Mouse (Mus musculus): ENCODE measurements at regions not wholly inside any gene's neighbourhood (a gene's known extent, or its start where the extent isn't known, plus 50 kb on each side); places are given as distances from the start of the nearest gene placed in this dataset.

DNA sequence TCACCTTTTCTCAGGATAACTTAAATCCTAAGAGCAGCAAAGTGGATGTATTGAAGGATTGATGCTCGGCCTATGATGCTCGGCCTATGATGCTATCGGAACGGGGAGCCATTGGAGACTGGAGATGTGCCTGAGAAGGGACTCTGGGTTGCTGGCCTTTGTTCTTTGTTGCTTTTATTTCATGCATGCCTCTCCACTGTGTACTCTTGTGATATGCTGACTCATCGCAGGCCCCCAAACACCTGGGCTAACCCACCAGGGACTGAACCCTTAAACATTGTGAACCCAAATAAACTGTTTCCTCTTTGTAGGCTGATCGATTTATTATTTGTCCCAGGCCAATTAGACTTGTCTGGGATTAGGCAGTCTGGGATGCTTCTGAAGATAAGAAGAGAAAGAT, 61.9 kb downstream of the Pdcl3 start:
- H3K27ac ChIP-seq, result no peak overlapping the region
- H3K36me3 ChIP-seq, result no peaks in the 10 kb centered on the region
- no peaks in the 10 kb centered on the region for H3K4me1 ChIP-seq (replicated peaks)
- 93% methylated on average over 6 of the region's 6 CpGs for WGBS
- H3K27me3 ChIP-seq, result no peaks in the 10 kb centered on the region
- ATAC-seq (replicated peaks; ENCODE audit: insufficient number of reproducible peaks, insufficient read depth, low FRiP score, low read depth), result no peak
- no peak overlapping the region for H3K4me3 ChIP-seq
- no peak overlapping the region for H3K9ac ChIP-seq
- H3K4me2 ChIP-seq, result no peak overlapping the region
- no peaks in the 10 kb centered on the region; the same call in 1 of the 2 replicates for H3K9me3 ChIP-seq (replicated peaks)

DNA sequence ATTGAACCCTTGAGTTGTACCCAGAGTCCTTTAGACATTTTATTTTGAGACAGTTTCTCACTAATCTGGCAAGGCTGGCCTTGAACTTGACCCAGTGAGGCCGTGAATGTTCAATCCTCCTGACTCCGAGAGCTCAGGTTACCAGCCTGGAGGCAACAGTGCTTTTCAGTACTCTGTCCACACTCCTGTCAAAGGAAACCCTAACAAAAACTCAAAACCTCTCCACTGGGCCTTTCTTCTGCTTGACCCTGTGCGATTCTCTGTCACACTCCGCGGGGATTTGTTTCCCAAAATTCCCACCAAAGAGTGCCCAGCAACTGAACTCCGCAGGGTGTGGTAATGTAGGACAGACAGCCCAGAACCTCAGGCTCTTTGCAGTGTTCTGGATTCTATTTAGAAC, 71.9 kb downstream of the Pdcl3 start:
- Histone ChIP-seq H3K4me2 (no peak overlapping the region), H3K36me3 (no peaks in the 10 kb centered on the region), H3K27me3 (no peaks in the 10 kb centered on the region), H3K27ac (no peak overlapping the region), H3K9me3 (replicated peaks) (no peaks in the 10 kb centered on the region), H3K4me3 (no peak overlapping the region), H3K4me1 (replicated peaks) (no peaks in the 10 kb centered on the region), H3K9ac (no peak overlapping the region)
- 78% methylated on average over 6 of the region's 6 CpGs for WGBS
- ATAC-seq (replicated peaks; ENCODE audit: insufficient number of reproducible peaks, insufficient read depth, low FRiP score, low read depth), result no peak

DNA sequence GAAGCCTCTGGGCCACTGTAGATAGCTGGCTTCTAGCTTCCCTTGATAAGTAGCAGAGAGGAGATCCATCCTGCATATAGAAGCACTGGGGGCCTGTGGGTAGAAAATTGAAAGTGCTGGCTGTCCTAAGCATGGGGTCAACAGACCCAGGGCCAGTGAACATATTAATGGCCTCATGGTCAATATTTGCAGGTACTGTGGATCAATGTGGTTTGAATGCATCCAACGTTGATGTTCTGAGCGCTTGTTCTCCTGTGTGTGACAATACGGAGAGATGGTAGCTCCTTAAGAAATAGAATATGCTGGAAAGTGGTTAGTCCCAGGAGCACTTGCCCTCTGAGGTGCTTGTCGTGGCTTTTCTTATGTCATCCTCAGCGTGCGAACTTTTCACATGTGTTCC, 77.1 kb downstream of the Pdcl3 start:
- no peak overlapping the region for H3K27ac ChIP-seq
- ATAC-seq (replicated peaks; ENCODE audit: insufficient number of reproducible peaks, insufficient read depth, low FRiP score, low read depth), result no peak
- WGBS, result 85% methylated on average over 6 of the region's 6 CpGs
- no peak overlapping the region for H3K4me2 ChIP-seq
- H3K4me3 ChIP-seq, result no peak overlapping the region
- H3K36me3 ChIP-seq, result no peaks in the 10 kb centered on the region
- no peaks in the 10 kb centered on the region for H3K27me3 ChIP-seq
- no peak overlapping the region for H3K9ac ChIP-seq
- no peaks in the 10 kb centered on the region for H3K4me1 ChIP-seq (replicated peaks)
- no peaks in the 10 kb centered on the region for H3K9me3 ChIP-seq (replicated peaks)

DNA sequence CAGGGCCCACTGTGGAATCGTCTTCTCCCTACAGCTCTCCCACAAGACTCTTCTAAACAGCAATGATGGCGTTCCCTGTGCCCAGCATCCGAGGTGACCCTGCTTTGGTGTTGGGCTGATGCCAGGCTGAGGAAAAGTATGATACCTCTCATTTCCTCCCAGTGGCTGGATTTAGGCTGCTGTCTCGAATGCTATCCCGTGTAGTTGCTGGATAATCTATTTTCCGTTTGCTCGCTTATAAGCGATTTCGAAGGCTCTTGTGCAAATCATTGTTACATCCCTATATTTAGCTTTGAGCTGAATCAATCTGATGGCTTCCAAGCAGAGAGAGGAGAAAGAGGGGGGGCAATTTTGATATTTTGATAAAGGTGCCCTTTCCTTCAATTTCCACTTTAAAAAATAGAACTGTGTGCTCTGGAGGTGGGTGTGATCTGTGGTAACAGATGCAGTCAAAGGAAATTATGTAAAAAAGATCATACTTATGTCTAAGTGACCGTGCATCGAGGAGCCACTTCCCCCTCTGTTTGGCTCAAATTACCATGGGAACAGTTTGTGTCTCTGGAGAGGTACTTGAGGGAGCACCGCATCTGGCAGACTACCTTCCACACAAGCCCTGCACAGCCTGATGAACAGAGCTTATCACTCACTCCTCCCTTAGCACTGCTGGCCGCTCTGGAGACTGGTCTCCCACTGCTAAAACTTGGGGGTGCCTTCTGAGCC, 78.4 kb downstream of the Pdcl3 start:
- ATAC-seq (replicated peaks; ENCODE audit: insufficient number of reproducible peaks, insufficient read depth, low FRiP score, low read depth), result no peak
- Histone ChIP-seq H3K27me3 (no peaks in the 10 kb centered on the region), H3K27ac (no peak overlapping the region), H3K4me1 (replicated peaks) (no peaks in the 10 kb centered on the region), H3K36me3 (no peaks in the 10 kb centered on the region), H3K9ac (no peak overlapping the region), H3K4me2 (no peak overlapping the region), H3K9me3 (replicated peaks) (no peaks in the 10 kb centered on the region), H3K4me3 (no peak overlapping the region)
- WGBS, result 42% methylated on average over 13 of the region's 13 CpGs

DNA sequence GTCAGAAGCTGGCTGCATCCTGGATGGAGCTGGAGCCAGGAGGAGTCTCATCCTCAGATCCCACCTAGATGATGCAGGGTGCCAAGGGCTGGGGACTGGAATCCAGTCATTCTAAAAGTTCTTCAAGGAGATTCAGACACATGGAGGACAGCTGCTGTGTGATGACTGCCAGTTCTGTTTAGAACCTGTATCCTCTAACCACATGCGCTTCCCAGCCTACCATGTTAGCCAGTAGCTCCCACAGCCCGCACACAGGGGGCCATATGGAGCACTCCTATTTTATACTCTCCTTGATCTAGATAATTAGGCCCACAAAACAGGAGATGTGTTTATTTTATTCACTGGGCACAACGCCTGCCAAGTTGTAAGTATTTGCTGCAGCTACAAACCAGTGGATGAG, 79.4 kb downstream of the Pdcl3 start:
- H3K9me3 ChIP-seq (replicated peaks), result no peaks in the 10 kb centered on the region
- H3K4me2 ChIP-seq, result no peak overlapping the region
- H3K36me3 ChIP-seq, result no peaks in the 10 kb centered on the region
- whole genome bisulfite sequencing, result 79% methylated on average over 3 of the region's 3 CpGs
- no peaks in the 10 kb centered on the region; the same call in 1 of the 2 replicates for H3K4me1 ChIP-seq (replicated peaks)
- no peak overlapping the region for H3K9ac ChIP-seq
- H3K27me3 ChIP-seq, result no peaks in the 10 kb centered on the region
- H3K27ac ChIP-seq, result no peak overlapping the region
- H3K4me3 ChIP-seq, result no peak overlapping the region
- ATAC-seq (replicated peaks; ENCODE audit: insufficient number of reproducible peaks, insufficient read depth, low FRiP score, low read depth), result no peak

DNA sequence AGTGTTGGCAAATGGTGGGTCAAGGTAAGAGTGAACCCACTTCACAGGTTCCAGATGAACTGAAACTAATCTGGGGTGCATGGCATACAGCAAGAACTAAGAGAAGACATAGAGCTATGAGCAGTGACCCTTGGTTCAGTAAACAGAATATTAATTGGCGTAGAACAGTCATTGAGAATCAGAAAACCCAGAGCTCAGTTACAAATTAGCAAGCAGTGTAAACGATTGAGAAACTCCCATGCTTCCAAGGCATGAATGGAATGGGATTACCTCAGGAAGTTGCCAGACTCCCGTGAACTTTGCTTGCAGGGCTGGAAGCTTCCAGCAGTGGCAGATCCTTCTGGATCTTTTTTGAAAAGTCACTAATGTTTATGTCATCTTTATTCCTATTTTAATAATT, 82.5 kb downstream of the Pdcl3 start:
- Histone ChIP-seq H3K4me3 (no peak overlapping the region), H3K4me1 (replicated peaks) (no peaks in the 10 kb centered on the region; the same call in 1 of the 2 replicates), H3K4me2 (no peak overlapping the region), H3K36me3 (no peaks in the 10 kb centered on the region), H3K9ac (no peak overlapping the region), H3K27me3 (no peaks in the 10 kb centered on the region), H3K9me3 (replicated peaks) (no peaks in the 10 kb centered on the region), H3K27ac (no peak overlapping the region)
- ATAC-seq (replicated peaks; ENCODE audit: insufficient number of reproducible peaks, insufficient read depth, low FRiP score, low read depth), result no peak
- WGBS, result 54% methylated on average over 3 of the region's 3 CpGs

DNA sequence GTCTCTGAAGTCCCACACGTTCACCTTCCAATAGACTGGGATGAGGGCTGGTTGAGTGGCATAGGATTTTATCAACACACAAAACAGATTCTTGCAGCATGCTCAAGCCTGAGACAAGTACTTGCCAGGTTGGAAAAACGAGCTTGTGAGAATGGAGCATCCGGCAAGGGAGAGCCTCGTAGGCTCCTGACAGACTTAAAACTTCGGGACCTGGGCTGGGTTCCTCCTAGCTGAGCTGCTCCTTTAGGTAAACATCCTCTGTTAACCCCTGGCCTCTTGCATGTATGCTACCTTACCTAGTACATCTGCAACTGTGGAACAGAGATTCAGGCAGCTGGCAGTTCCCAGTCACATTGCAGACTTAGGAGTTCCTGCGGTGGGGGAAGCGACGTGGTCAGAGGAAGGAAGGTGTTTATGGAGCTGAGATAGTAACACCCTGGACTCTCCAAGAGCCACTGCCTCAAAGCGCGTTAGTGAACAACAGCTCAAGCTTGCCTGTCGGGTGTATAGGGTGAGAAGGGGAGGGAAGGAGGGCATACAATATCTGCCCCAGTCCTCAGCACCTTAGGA, 83.8 kb downstream of the Pdcl3 start:
- no peaks in the 10 kb centered on the region for H3K27me3 ChIP-seq
- no peaks in the 10 kb centered on the region for H3K36me3 ChIP-seq
- H3K4me2 ChIP-seq, result no peak overlapping the region
- no peak overlapping the region for H3K4me3 ChIP-seq
- no peaks in the 10 kb centered on the region; the same call in 1 of the 2 replicates for H3K4me1 ChIP-seq (replicated peaks)
- H3K9me3 ChIP-seq (replicated peaks), result no peaks in the 10 kb centered on the region
- ATAC-seq (replicated peaks; ENCODE audit: insufficient number of reproducible peaks, insufficient read depth, low FRiP score, low read depth), result no peak
- no peak overlapping the region for H3K9ac ChIP-seq
- 52% methylated on average over 11 of the region's 11 CpGs for WGBS
- H3K27ac ChIP-seq, result no peak overlapping the region

DNA sequence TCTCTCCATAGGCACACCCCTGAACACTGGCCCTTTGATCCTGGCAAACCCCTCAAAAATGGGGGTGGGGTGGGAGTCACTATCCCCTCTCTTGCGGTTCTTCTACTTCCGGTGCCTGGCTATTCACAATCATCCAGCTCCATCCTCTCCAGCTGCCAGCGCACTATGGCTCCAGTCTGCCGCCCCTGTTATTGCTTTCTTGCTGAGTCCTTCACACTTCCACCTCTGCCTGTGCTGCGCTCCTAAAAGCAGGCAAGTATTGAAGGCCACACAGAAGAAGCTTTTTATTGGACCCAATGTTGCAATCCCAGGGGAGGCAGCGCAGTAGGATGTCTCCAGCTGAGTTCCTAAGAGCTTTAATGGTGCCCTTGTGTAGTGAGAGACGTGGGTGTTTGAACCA, 84.3 kb downstream of the Pdcl3 start:
- no peaks in the 10 kb centered on the region; the same call in 1 of the 2 replicates for H3K4me1 ChIP-seq (replicated peaks)
- H3K4me3 ChIP-seq, result no peak overlapping the region
- H3K9ac ChIP-seq, result no peak overlapping the region
- WGBS, result 74% methylated on average over 7 of the region's 7 CpGs
- ATAC-seq (replicated peaks; ENCODE audit: insufficient number of reproducible peaks, insufficient read depth, low FRiP score, low read depth), result no peak
- H3K9me3 ChIP-seq (replicated peaks), result no peaks in the 10 kb centered on the region
- no peak overlapping the region for H3K27ac ChIP-seq
- no peaks in the 10 kb centered on the region for H3K36me3 ChIP-seq
- no peaks in the 10 kb centered on the region for H3K27me3 ChIP-seq
- H3K4me2 ChIP-seq, result no peak overlapping the region

DNA sequence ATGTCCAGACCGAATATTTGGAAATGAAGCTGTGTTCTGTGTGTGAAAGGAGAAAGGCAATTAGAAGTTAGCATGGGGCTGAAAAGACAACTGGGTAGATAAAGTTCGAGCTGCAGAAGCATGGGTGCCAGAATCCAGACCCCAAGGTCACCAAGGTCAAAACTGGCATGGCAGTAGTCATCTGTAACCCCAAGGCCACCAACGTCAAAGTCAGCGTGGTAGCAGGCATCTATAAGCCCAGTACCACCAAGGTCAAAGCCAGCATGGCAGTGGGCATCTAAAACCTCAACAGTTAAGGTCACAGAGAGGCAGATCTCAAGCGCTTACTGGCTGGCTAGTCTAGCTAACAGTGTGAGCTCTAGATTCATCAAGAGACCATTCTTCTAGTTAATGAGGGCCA, 90.6 kb downstream of the Pdcl3 start:
- 75% methylated on average over 5 of the region's 5 CpGs for WGBS
- no peaks in the 10 kb centered on the region for H3K27me3 ChIP-seq
- ATAC-seq (replicated peaks; ENCODE audit: insufficient number of reproducible peaks, insufficient read depth, low FRiP score, low read depth), result no peak

DNA sequence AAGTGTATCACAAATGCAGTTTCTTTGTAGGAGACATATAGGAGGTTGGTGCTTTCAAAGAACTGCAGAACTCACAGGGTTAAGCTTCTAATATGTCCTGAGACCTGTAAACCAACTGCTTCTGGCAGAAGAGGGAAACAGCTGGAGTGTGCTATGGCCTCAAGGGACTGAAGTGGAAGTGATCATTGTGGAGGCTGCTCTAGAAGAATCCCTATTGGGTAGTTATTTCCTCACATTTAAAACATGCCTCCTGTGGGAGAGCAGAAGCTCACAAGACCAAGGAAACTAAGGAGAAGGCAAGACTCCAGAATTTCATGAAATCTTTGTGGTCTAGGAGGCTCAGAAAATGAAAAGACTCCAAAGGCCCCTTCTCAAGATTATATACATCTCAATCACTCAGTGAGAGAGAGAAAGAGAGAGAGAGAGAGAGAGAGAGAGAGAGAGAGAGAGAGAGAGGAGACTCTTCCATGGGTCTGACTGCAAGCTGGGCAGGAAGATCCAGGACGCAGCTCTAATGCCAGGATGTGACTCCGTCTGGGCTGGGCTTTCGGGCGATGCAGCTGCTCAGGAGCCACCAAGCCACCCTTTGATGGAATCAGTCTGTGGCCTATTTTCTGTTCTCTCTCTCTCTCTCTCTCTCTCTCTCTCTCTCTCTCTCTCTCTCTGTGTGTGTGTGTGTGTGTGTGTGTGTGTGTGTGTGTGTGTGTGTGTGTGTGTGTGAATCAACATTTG, 93.3 kb downstream of the Pdcl3 start:
- no peak overlapping the region for H3K4me3 ChIP-seq
- no peak for ATAC-seq (replicated peaks; ENCODE audit: insufficient number of reproducible peaks, insufficient read depth, low FRiP score, low read depth)
- no peaks in the 10 kb centered on the region for H3K27me3 ChIP-seq
- no peaks in the 10 kb centered on the region for H3K9me3 ChIP-seq (replicated peaks)
- no peak overlapping the region for H3K4me2 ChIP-seq
- no peaks in the 10 kb centered on the region for H3K4me1 ChIP-seq (replicated peaks)
- H3K36me3 ChIP-seq, result no peaks in the 10 kb centered on the region
- H3K9ac ChIP-seq, result no peak overlapping the region
- 61% methylated on average over 4 of the region's 4 CpGs for WGBS
- no peak overlapping the region for H3K27ac ChIP-seq

More for the DNA sequence above, 90.6 kb downstream of the Pdcl3 start:
- H3K36me3 ChIP-seq, result no peaks in the 10 kb centered on the region
- no peaks in the 10 kb centered on the region for H3K9me3 ChIP-seq (replicated peaks)
- no peak overlapping the region for H3K27ac ChIP-seq
- no peak overlapping the region for H3K4me3 ChIP-seq
- no peaks in the 10 kb centered on the region for H3K4me1 ChIP-seq (replicated peaks)
- H3K9ac ChIP-seq, result no peak overlapping the region
- H3K4me2 ChIP-seq, result no peak overlapping the region

DNA sequence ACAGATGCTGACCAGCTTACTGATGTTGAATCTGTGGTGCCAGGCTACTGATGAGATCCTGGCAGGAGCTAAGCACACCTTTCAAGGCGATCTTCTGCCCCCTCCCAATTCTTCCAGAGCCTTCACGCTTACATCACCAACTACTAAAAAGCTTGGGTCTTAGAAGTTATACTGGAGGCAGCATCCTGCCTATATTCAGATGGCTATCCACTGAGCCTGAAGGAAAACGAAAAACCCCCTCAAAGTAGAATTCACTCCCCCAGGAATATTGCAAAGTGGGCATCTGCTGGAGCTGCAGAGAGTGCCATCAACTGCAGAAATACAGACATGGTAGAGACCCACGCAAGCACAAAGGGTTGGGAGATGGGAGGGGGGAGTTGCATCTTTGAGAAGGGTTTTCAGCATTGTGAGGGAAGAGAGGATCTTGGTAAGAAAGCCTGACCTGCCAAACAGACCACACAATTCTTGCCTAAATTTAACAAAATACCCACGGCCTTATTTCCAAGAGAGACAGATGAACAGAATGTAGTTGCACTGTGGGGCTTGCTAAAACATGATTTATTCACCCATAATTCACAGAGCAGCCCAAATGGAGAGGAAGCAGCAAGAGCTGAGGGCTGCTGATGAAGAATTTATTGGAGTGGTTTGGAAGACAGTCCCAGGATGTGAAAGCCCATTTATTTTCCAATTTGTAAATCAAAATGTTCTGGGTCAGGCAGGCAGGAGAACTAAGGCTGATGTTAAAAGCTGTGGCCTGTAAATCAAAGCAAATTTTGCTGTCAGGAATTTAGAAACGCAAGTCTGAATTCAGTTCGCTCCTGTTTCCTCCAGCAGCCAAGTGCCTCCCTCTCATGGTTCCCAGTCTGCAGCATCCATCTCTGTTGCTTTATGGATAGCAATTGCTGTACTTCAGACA, 98.8 kb downstream of the Pdcl3 start:
- H3K9me3 ChIP-seq (replicated peaks), result no peaks in the 10 kb centered on the region
- H3K4me3 ChIP-seq, result no peak overlapping the region
- H3K9ac ChIP-seq, result no peak overlapping the region
- no peak overlapping the region for H3K4me2 ChIP-seq
- H3K27ac ChIP-seq, result no peak overlapping the region
- 79% methylated on average over 7 of the region's 7 CpGs for WGBS
- ATAC-seq (replicated peaks; ENCODE audit: insufficient number of reproducible peaks, insufficient read depth, low FRiP score, low read depth), result no peak
- no peaks in the 10 kb centered on the region for H3K4me1 ChIP-seq (replicated peaks)
- no peaks in the 10 kb centered on the region for H3K36me3 ChIP-seq
- H3K27me3 ChIP-seq, result no peaks in the 10 kb centered on the region

Data from heart, embryonic 15.5 days (tissue).